Mouse (Mus musculus) testis, adult 2 months (tissue): Measurements from ENCODE around the gene Naga. TPM values are rescaled to one million over a fixed set of nuclear protein-coding genes. Genes with fewer than 3 reads are reported as not detected.
"Not testable (repeated sequence)": the region's sequence is repeated elsewhere in the genome, so short reads cannot be mapped to it uniquely, and the experiment has no call there.

Experiments
- H3K27ac ChIP-seq: fragments of 200-500 bp; 2 replicates; pipeline ENCODE4 v1.5.1; 2012; ENCODE audit warnings: low read depth, low read length; ENCODE audit not compliant: control insufficient read depth, insufficient read depth
- H3K27me3 ChIP-seq: fragments of 200-500 bp; 2 replicates; pipeline ENCODE4 v1.6.1; 2012; ENCODE audit warnings: mild to moderate bottlenecking, low read length, moderate library complexity; ENCODE audit not compliant: control insufficient read depth, insufficient read depth
- H3K36me3 ChIP-seq: fragments of 200-500 bp; 2 replicates; pipeline ENCODE4 v1.6.1; 2012; ENCODE audit warnings: mild to moderate bottlenecking, low read length; ENCODE audit not compliant: control insufficient read depth, insufficient read depth
- H3K4me1 ChIP-seq: fragments of 200-500 bp; 2 replicates; pipeline ENCODE4 v1.6.1; 2012; ENCODE audit warnings: low read length; ENCODE audit not compliant: control insufficient read depth, insufficient read depth
- H3K4me3 ChIP-seq: fragments of 200-500 bp; 2 replicates; pipeline ENCODE4 v1.5.1; 2012; ENCODE audit warnings: low read depth, mild to moderate bottlenecking, low read length, moderate library complexity, mixed read lengths; ENCODE audit not compliant: control insufficient read depth
- CTCF ChIP-seq: fragments of 200-500 bp; IDR thresholded peaks from 2 replicates; pipeline ENCODE4 v1.5.1; 2012; ENCODE audit warnings: low read depth, mild to moderate bottlenecking, inconsistent platforms, low read length, moderate library complexity; ENCODE audit not compliant: control insufficient read depth, insufficient read depth, insufficient replicate concordance
- POLR2A ChIP-seq: fragments of 200-500 bp; IDR thresholded peaks from 2 replicates; pipeline ENCODE4 v1.6.1; 2012; ENCODE audit warnings: low read depth, mild to moderate bottlenecking, inconsistent platforms, low read length, moderate library complexity; ENCODE audit not compliant: control insufficient read depth
- polyA plus RNA-seq: library from polyadenylated mRNA; depleted of rRNA; stranded (reverse); fragments of >200 nt; gene quantifications from 2 replicates; pipeline ENCODE4 v1.2.3, GENCODE M21; 2012

Gene Naga
- polyA plus RNA-seq, 1 experiment: 48.9 TPM

GRCm38 (mm10) chr15:82368851-82369250, 30.1 kb upstream of the Naga start:
- Histone ChIP-seq H3K36me3 (no peaks in the 10 kb centered on the region), H3K27me3 (no peaks in the 10 kb centered on the region), H3K4me1 (no peaks in the 10 kb centered on the region), H3K4me3 (no peak overlapping the region), H3K27ac (no peak overlapping the region)
- TF ChIP-seq POLR2A: no peak
- TF ChIP-seq CTCF: no peak

- Histone ChIP-seq H3K27me3 (no peaks in the 10 kb centered on the region), H3K36me3 (no peaks in the 10 kb centered on the region), H3K4me1 (no peaks in the 10 kb centered on the region), H3K4me3 (no peak overlapping the region), H3K27ac (no peak overlapping the region)
- TF ChIP-seq POLR2A (no peak), CTCF (no peak)
These were observed 29.4 kb upstream of the Naga start for GRCm38 (mm10) chr15:82368146-82368545.

- not testable (repeated sequence) for H3K36me3 ChIP-seq, H3K27ac ChIP-seq, H3K4me1 ChIP-seq, H3K27me3 ChIP-seq, H3K4me3 ChIP-seq
These were observed 25.8 kb upstream of the Naga start for GRCm38 (mm10) chr15:82364561-82364960.

- H3K4me3 ChIP-seq, H3K27ac ChIP-seq, H3K27me3 ChIP-seq, H3K4me1 ChIP-seq, H3K36me3 ChIP-seq: not testable (repeated sequence)
These were observed 25.1 kb upstream of the Naga start for GRCm38 (mm10) chr15:82363801-82364200.

GRCm38 (mm10) chr15:82362234-82362633, 23.5 kb upstream of the Naga start:
- H3K36me3 ChIP-seq: no peaks in the 10 kb centered on the region
- no peaks in the 10 kb centered on the region for H3K27me3 ChIP-seq
- H3K4me3 ChIP-seq: no peak overlapping the region
- peaks cover 6% of the 10 kb centered on the region for H3K4me1 ChIP-seq
- H3K27ac ChIP-seq: 0 out of 2 replicates have a peak overlapping the region, but pooled peaks have one; percentile 29
- TF ChIP-seq POLR2A: no peak
- TF ChIP-seq CTCF: no peak

- H3K27me3 ChIP-seq: no peaks in the 10 kb centered on the region
- no peak overlapping the region for H3K4me3 ChIP-seq
- H3K27ac ChIP-seq: no peak overlapping the region
- peaks cover 6% of the 10 kb centered on the region for H3K4me1 ChIP-seq
- TF ChIP-seq CTCF (0 out of 2 replicates have a peak, but pooled peaks have one; percentile 40), POLR2A (no peak)
- H3K36me3 ChIP-seq: no peaks in the 10 kb centered on the region
These were observed 22.8 kb upstream of the Naga start for GRCm38 (mm10) chr15:82361459-82362018.

- H3K4me3 ChIP-seq: peak overlapping the region; percentile 7; the same call in 1 of the 2 replicates
- TF ChIP-seq POLR2A (no peak), CTCF (no peak)
- no peaks in the 10 kb centered on the region for H3K36me3 ChIP-seq
- H3K27me3 ChIP-seq: no peaks in the 10 kb centered on the region
- peaks cover 11% of the 10 kb centered on the region for H3K4me1 ChIP-seq
- H3K27ac ChIP-seq: no peak overlapping the region; the same call in 1 of the 2 replicates
These were observed 19.9 kb upstream of the Naga start for GRCm38 (mm10) chr15:82358431-82359260.
